Mouse (Mus musculus) ZHBTc4 (cell line): ENCODE measurements around the gene Tbc1d17.

ENCODE experiments used
- DNase-seq: peaks from one replicate; pipeline ENCODE4 v3.0.0-alpha.2; 2011; ENCODE audit warnings: low read depth, low spot score

The Tbc1d17 gene

DNA sequence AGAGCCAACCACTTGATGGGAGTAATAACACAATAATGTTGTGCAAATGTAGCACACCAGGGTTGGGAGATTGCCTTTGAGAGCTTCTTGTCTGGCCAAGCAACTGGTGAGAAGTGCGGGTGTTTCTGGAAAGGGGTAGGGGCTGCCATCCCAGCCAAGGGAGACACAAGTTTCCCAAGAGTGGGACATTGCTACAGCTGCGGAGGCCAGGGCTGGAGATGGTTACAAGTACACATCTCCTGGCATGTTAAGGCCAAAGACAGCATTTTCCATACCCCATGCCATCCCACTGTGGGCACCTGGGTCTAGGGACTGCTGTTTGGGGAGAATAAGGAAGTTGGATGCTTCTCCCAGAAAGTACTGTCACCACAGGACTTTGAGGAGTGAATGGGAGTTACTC, 4.2 kb upstream of the Tbc1d17 start:
- DNase-seq = no peak

GRCm38 (mm10) chr7:44852259-44853027, 3.6 kb upstream of the Tbc1d17 start:
- DNase-seq = no peak

DNA sequence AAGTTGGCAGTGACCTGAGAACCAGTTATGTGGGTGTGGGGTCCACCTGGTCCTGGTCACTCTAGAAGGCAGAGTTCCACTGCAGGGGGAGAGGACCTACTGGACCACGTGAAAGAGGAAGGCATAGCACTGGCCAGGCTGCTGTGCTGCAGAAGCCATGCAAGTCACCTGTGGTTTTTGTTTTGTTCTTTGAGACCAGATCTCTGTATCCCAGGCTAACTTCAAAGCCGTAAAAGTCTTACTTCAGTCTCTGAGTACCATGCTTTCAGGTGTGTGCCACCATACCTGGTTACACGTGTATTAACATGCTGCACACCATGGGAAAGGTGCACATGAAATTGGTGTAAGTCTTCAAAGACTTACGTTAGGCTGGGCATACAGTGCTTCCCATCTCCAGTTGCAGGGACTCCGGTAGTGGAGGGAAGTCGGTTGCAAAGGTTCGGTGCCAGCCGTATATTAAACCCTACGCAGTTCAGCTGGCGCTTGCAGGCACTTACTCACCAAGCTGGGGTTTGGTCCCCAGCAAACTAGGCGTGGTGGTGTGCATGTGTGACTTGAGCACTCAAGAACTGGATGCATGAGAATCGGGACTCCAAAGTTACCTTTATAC, 2.9 kb upstream of the Tbc1d17 start:
- DNase-seq = no peak

DNA sequence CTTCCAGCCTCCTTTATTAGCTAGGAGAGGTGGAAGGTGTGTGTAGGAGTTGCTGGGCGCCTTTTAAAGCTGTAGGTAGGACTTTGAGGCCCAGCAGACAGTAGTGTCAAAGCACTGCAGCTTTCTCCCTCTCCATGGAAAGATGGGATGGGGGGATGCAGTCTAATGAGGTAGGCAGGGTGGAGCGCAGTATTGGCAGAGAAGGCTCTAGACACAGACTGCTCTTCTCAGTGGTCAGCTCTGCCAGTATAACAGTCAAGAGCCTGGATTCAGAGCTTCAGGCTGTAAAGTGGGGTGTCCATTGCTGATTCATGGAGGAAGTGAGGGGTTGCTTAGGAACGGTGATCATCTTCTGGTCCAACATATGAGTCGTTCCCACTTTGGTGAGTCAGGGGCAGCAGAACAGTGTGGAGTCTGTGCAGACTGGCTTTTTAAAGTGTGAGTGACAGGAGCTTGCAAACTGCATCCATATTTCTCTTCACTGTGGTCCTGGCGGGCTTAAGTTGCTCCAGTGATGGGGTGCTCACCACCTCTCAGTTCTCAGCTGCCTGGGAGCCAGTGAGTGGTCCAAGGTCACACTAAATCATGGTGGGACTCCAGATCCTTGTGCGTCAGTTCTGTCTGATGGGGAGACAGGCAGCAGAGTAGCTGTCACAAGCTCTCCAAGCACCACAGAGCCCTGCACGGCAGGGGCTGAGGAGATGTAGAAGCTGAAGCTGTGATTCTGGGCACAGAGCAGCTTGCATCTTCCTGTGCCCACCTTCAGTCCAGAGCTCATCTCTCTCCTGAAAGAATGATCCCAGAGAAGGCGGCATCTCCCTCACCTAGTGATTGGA, 2.1 kb upstream of the Tbc1d17 start:
- no peak for DNase-seq

DNA sequence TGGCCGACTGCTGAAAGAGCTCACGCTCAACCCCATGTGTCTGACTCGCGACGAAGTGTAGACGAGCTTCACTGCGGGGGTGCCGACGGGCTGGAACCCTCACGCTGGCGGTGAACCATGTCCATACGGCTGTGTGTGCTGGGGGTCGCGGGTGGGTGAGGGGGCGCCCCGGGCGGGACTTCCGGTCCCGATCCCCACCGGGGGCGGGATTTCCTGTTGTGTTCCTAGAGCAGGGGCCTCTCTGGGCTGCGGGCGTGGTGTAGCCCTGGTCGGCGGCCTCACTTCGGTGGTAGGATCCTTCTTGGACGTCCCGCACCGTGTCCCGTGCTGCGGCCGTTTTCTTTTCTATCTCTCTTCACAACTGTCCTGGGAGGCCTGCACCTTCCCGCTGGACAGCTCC, 1.3 kb upstream of the Tbc1d17 start:
- peak; percentile 83 for DNase-seq

- peak; percentile 96 for DNase-seq
Measured at GRCm38 (mm10) chr7:44849416-44850111, 685 bp upstream of the Tbc1d17 start.

DNA sequence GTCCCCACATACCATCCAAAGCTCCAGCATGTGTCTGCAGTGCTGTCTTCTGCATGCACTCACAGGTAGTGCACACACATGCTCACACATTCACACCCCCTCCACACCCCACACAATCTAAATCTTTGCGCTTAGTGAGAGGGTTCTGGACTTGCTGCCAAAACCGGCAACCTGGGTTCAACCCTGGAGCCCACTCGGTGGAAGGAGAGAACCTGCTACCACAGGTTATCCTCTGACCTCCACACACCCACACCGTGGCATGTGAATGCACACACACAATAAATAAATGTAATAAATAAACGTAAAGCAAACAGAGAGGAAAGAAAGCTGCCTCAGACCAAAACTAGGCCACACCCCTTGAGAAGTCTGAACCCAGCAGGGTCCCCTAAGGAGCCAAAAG, 1.1 kb downstream of the Tbc1d17 start:
- no peak for DNase-seq

- no peak for DNase-seq
Measured at GRCm38 (mm10) chr7:44846804-44847203, 2.1 kb downstream of the Tbc1d17 start.

DNA sequence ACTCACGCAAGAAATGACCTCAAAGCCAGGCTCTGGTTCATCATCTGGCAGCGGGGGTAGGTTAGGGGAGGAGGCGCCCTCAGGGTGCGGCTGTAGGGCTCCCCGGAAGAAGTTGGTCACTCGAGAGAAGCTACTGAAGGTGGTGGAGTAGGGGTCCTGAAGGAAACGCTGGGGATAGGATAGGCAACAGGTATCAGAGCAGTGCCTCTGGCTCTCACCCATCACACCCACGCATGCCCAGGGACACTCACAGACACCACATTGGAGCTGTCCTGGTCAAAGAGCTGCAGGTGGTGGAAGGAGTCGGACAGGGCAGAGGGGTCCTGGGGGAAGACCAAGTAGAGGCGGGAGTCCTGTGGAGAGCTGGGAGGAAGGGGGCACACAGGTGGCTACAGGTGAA, 3.9 kb downstream of the Tbc1d17 start:
- no peak for DNase-seq

GRCm38 (mm10) chr7:44841825-44842463, 6.9 kb downstream of the Tbc1d17 start:
- DNase-seq = no peak

DNA sequence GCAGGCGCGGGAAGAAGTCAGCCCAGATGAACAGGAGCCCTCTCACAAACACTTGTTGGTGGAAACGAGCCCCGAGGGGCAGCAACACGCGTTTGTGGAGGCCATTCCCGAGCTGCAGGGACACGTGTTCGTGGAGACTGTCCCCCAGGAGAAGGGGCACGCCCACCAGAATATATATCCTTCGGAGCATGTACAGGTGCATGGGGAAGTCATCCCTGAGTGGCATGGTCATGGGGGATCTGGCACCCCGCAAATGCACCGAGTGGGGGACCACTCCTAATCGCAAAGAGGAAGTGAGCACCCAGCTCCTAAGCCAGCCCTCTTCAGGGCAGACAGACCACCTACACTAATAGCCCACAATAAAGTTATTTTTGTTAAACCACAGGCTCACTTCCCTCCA, 8.5 kb downstream of the Tbc1d17 start:
- no peak for DNase-seq

- DNase-seq = peak; percentile 69
Measured at GRCm38 (mm10) chr7:44839491-44840191, 9.2 kb downstream of the Tbc1d17 start.

DNA sequence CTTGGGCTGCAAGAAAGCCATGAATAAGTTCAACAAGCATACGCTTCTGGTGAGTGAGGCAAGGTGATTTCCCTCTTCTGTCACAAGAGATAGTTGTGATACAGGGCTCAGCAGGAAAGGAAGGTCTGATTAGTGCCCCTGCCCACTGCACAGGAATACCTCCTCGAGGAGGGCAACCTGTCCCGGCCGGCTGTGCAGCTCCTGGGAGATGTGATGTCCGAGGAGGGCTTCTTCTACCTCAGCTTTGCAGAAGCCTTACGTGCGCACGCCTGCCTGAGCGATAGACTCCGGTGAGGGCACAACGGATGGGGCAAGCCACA, 9.7 kb downstream of the Tbc1d17 start:
- DNase-seq = no peak

DNA sequence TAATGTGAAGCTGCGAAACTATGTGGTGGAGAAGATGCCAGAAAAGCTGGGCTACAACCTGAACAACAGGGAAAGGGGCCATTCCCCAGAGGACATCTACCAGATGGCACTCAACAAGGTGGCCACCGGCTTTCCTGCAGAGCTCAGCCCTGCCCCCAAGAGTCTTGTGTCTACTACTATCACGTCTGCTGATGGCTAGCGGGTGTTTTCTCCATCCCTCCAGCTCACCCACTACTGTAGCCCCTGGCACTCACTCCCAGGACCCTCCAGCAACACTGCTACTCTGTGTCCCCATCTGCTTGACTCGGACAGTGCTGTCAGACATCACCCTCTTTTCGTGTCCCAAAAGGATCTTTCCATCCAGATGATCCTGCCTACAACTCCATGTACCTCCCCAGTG, 10.8 kb downstream of the Tbc1d17 start:
- DNase-seq = no peak

DNA sequence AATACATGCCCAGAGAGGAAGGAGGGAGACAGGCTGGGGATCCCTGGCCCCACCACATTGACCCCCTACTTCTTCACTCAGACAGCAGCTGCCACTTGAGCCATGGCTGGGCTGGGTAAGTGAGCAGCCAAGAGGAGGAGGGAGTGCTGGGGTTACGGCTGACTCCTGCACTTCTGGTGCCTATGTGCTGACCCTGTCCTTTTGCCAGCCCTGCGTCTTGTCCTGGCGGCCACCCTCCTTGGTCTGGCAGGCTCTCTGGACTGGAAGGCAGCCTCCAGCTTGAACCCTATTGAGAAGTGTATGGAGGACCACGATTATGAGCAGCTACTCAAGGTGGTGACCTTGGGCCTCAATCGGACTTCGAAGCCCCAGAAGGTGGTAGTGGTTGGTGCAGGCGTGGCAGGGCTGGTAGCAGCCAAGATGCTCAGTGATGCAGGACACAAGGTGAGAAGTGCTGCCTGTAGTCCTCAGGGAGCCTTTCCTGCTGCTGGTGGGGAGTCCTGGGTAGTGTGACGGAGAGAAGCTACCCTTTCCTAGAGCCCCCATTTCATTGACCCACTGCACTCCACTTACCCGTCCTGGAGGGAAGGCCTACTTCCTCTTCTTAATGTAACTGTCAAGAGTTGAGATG, 12.3 kb downstream of the Tbc1d17 start:
- no peak for DNase-seq

- no peak for DNase-seq
Measured at GRCm38 (mm10) chr7:44836016-44836404, 12.9 kb downstream of the Tbc1d17 start.

DNA sequence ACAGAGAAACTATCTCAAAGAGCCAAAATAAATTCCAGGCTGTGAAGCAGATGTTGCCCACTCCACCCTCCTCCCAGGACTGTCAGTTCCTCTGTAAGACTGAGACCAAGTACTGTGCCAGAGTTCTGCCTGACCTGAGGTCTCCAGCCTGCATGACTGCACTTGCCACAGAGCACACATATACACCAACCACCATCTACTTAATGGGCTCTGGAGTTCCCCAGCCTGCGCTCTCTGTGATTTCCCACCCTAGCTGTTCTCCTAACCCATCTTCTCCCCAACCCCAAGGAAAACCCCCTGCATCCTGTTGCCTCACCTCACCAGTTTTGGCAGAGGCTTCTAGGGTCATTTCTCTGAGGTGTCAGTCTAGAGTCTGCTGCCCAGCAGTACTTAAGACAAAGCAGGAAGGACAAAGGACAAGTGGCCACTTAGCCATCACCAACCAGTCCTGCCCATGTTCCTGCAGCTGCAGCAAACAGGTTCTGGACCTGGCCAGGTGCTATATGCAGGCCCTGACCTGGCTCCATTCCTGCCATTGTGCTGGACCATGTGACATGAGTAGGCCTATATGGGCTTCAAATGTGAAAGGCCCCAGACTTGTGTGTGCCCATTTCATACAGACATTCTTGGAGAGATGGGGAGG, 13.4 kb downstream of the Tbc1d17 start:
- DNase-seq = no peak

GRCm38 (mm10) chr7:44832763-44833162, 16.1 kb downstream of the Tbc1d17 start:
- no peak for DNase-seq

- DNase-seq = no peak
Measured at GRCm38 (mm10) chr7:44828706-44829105, 20.2 kb downstream of the Tbc1d17 start.

DNA sequence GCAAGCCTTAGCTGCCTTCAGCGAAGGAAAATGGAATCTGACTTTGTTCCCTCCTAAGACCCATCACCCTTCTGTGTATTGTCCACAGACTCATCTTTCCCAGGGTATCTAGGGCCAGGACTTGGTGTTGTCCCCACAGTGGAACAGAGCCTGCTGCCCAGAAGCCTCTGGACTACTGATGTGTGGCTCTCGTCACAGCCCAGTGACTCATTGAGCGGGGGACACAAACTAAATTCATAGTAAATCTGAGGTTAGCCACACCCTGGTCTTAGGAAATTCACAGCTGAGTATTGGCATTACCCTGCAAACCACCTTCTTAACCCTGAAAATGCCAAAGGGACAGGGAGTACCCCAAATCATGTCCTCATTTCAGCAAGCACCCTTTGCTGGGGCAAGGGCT, 22.1 kb downstream of the Tbc1d17 start:
- DNase-seq = no peak
